Mouse (Mus musculus): Measurements from ENCODE around the gene Fgfr2. TPM values are rescaled to one million over a fixed set of nuclear protein-coding genes. Genes with fewer than 3 reads are reported as not detected.

Fgfr2 gene
- total RNA-seq, 2 experiments from 2014 or later = 1.7 to 3.7 TPM

GRCm38 (mm10) chr7:131362615-131363300 is 1760.4 kb downstream of the Fgfr2 start, which contains the start of gene 2310057M21Rik:
Gene 2310057M21Rik (minus strand): TSS chr7:131362759.
- peak; percentile 92 for ATAC-seq (replicated peaks; ENCODE audit: low FRiP score, poor library complexity, severe bottlenecking)

DNA sequence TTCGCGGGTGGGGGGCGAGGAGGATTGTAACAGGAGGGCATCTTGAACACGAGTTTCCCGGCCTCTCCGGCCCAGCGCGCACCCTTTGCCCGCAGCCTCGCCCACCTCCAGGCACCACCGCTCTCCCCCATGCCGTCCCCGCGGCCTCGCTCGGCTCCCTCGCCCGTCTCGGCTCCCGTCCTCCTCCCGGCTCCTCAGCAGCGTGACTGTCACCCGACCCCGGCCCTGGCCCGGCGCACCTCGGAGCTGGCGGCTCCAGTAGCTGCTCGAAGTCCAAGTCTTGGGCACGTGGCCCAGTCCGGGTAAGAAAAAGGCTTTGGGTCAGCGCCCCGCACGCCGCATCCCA is 1760.9 kb downstream of the Fgfr2 start:
- ATAC-seq (replicated peaks; ENCODE audit: low FRiP score, poor library complexity, severe bottlenecking) = peak; percentile 55

GRCm38 (mm10) chr7:131356105-131356504 is 1767.0 kb downstream of the Fgfr2 start:
- ATAC-seq (replicated peaks; ENCODE audit: low FRiP score, poor library complexity, severe bottlenecking) = no peak

DNA sequence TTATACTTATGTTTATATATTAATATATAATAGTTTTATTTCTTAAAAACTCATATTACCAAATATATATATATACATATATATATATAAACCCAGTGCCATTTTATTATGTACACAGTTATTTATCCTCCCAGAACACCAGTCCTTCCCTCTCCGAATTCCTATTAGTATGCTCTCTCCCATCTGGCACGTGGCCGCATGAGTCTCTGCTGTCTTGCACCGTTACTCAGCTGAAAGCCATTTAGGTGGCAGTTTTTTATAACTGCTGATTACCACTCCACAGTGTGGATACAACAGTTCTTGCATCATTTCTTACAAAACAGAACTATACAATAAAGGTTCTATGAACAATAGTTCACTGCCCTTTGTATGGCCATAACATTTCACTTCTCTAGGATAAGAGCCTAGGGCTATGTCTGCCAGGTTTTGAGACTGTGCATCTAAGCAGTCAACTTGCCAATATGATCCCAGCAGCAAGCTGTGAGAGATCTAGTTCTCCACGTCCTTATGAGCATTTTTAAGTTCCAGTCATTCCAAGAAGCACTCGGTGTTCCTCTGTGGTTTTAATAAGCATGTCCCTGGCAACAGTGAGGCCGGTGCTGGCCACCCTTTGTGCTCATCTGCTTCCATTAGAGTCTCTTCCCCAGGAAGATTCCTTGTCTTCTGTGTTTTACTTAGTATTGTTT is 1777.2 kb downstream of the Fgfr2 start:
- no peak for ATAC-seq (replicated peaks; ENCODE audit: low FRiP score, poor library complexity, severe bottlenecking)

DNA sequence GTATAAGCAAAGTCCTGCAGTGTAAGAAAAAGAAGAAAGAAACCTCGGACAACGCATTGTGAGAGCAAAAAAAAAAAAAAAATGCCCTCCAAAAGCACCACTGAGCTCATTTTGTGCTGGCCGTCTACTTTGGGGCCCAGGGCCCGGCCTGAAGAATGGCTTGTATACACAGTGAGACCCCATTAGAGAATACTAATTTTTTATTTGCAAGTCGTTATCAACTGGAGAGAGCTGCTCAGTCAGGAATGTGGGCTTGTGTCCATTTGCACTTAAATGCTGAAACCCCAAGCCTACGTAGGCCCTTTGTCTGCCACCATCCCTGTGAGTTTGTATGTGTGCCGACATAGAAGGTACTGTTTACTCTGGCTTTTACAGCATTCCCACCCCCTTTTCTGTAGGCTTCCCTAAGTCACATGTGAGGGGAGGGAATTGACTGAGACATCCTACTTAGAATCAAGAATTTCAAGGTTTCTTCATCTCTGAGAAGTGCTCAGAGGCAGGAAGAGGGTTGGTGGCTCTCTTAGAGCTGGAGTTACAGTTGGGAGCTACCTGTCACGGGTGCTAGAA is 1785.6 kb downstream of the Fgfr2 start:
- no peak for ATAC-seq (replicated peaks; ENCODE audit: low FRiP score, poor library complexity, severe bottlenecking)

DNA sequence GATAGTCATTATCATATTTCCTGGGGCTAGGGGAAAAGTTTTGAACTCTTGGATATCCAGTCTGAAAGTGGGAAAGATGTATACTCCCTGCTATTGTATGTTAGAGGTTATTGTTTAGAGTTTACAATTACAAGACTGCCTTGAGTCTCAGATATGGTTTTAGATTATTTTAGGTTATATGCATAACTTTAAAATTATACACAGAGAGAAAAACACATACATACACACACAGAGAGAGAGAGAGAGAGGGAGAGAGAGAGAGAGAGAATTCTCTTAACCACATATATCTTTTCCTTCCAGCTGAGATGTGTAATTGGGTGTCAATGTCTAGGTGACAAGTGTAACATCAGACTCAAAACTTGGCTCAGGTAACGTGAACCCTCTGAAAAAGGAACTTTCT is 1789.6 kb downstream of the Fgfr2 start, which contains the start of gene Fam24a:
TSS of gene Fam24a (plus strand) at position 301 of the 400 bp plus-strand sequence.
- ATAC-seq (replicated peaks; ENCODE audit: low FRiP score, poor library complexity, severe bottlenecking) = no peak

GRCm38 (mm10) chr7:131331688-131332087 is 1791.5 kb downstream of the Fgfr2 start:
- no peak for ATAC-seq (replicated peaks; ENCODE audit: low FRiP score, poor library complexity, severe bottlenecking)

DNA sequence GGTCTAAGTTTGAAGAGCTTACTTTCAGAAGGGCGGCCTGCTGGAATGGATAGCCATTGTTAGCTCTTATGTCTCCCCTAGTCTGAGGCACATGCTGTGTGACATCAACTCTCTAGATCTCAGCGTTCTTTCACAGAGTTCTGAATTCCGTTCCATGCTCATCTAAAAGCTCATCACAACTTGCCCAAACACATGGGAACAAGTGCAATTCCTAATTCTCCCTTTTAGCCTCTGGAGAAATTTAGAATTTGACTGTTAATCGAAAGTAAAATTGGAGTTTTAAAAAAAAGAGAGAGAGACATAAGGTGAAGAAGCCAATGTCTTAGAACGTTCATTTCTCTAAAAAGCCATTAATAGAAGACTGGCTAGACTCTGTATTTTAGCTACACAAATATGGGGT is 1793.7 kb downstream of the Fgfr2 start, which contains the start of gene Fam24b:
TSS of gene Fam24b (minus strand) at position 101 of the 400 bp plus-strand sequence.
- no peak for ATAC-seq (replicated peaks; ENCODE audit: low FRiP score, poor library complexity, severe bottlenecking)

DNA sequence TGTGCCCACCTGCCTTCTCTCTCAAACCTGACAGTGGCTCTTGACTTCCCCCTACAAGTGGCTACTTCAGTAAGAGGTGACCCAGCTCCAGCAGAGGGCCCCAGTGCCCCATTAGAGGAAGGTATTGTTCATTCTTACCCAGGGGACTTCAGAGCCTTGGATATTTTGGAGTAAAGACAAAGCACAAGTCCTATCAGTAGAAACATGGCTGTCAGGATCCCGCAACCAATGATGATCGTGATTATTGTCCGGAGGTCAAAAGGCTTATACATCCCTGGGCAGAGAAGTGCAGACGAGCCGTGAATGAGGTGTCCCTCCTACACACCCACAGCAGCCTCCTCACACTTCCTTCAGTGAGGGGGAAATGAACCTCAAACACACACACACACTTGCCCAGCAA is 1796.1 kb downstream of the Fgfr2 start:
- no peak for ATAC-seq (replicated peaks; ENCODE audit: low FRiP score, poor library complexity, severe bottlenecking)

DNA sequence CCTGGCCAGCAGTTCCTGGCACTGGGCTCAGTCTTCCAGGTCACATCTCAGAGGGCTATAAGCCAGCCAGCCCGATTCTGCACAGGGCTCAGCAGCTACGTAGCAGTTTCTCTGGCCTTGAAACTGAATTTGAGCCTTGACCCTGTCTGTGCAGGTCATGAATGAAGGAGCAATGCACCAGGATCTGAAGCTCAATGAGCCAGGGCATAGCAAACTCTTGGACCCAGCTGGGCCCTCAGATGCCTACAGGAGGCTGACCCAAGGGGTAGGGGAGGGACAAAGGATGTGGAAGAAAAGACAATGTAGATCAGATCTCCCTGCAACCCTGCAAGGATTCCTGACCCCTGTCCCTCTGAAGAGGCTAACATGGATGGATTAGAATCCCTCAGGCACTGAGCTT is 1801.0 kb downstream of the Fgfr2 start, which contains the start of gene Cuzd1:
TSS of gene Cuzd1 (minus strand) at position 101 of the 400 bp plus-strand sequence.
- no peak for ATAC-seq (replicated peaks; ENCODE audit: low FRiP score, poor library complexity, severe bottlenecking)

DNA sequence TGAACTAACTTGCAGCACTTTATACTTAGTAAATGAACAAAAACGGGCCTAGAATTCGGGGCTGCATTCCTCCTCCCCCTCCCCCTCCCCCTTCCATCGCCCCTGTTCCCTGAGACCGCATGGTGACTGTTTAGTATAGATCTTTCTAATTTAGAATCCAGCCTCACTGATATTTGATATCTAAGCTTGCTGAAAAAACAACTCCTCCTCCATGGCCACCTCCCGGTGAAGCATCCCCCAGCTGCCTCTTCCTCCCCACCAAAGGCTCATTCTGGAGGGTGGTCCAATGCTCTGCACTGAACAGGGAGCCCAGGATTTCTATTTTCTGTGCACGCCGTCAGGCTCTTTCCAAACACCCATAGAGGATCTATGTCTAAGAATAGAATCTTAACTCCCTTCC is 1804.8 kb downstream of the Fgfr2 start:
- ATAC-seq (replicated peaks; ENCODE audit: low FRiP score, poor library complexity, severe bottlenecking) = no peak

GRCm38 (mm10) chr7:131317587-131317986 is 1805.6 kb downstream of the Fgfr2 start:
- no peak for ATAC-seq (replicated peaks; ENCODE audit: low FRiP score, poor library complexity, severe bottlenecking)

DNA sequence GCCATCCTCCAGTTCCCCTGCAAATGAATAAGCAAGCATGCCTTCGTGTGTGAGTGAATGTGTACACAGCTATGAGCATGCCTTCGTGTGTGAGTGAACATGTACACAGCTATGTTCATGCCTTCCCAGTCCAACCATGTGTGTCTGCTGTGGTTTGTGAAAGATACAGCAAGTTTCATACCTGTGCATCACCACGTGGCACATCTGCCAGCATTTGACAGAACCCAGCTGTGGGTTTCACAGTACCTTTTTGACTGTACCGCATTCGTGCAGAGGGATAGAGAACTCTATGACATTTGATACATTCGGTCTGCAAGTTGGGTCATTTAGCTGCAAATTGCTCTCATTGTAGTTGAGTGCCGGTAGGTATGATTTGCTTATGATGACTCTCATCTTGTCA is 1808.7 kb downstream of the Fgfr2 start:
- no peak for ATAC-seq (replicated peaks; ENCODE audit: low FRiP score, poor library complexity, severe bottlenecking)

GRCm38 (mm10) chr7:131306733-131307132 is 1816.4 kb downstream of the Fgfr2 start:
- ATAC-seq (replicated peaks; ENCODE audit: low FRiP score, poor library complexity, severe bottlenecking) = no peak

DNA sequence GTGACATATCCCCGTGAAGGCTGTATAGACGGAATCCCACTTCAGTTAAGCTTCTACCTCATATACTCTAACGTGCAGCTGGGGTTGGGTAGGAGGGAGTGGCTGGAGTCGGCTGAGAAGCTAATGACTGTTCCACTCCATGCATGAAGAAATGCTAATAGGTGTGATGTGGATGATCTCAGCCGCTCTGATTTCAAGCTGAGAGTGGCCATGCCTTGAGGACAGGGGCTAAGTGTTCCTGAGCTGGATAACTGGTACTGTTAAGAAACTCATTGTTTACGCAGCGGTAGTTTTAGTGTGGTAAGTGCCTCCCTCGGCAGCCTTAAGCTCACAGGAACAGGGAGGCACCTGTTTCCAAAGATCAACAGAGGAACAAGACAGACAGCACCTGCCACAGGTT is 1819.8 kb downstream of the Fgfr2 start:
- ATAC-seq (replicated peaks; ENCODE audit: low FRiP score, poor library complexity, severe bottlenecking) = no peak

- ATAC-seq (replicated peaks; ENCODE audit: low FRiP score, poor library complexity, severe bottlenecking) = no peak
Measured at GRCm38 (mm10) chr7:131297151-131297550, 1826.0 kb downstream of the Fgfr2 start.

DNA sequence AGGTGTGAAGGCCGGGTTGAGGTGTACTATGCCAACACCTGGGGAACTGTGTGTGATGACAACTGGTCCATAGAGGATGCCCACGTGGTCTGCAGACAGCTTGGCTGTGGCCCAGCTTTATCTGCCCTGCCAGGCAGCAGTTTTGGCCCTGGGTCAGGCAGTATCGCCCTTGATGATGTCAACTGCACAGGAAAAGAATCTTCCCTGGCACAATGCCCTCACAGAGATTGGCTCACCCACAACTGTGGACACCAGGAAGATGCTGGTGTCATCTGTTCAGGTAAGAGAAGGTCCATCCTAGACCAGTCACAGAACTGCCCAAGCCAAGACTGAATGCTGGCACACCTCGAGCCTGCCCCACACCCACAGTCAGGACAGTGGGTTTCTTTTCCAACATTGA is 1857.3 kb downstream of the Fgfr2 start:
- ATAC-seq (replicated peaks; ENCODE audit: low FRiP score, poor library complexity, severe bottlenecking) = no peak

DNA sequence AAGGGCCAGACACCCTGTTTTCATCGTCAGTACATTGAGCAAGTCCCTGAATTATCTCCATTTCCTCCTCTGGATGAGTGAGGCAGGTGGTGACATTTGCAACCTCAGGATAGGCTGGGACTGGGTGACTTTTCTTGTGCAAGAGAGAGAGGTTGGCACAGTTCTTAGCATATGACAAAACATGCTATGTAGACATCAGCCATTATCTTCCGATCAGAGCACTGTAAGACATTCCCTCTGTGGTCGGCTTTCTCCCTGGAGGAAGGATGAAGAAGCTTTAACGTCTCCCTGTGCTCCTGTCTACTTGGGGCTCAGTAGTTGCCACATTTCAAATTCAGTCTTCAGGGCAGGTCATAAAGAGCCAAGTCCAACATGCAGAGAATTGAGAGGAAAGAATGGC is 1858.9 kb downstream of the Fgfr2 start:
- ATAC-seq (replicated peaks; ENCODE audit: low FRiP score, poor library complexity, severe bottlenecking) = no peak

GRCm38 (mm10) chr7:131260946-131261345 is 1862.2 kb downstream of the Fgfr2 start:
- ATAC-seq (replicated peaks; ENCODE audit: low FRiP score, poor library complexity, severe bottlenecking) = no peak

DNA sequence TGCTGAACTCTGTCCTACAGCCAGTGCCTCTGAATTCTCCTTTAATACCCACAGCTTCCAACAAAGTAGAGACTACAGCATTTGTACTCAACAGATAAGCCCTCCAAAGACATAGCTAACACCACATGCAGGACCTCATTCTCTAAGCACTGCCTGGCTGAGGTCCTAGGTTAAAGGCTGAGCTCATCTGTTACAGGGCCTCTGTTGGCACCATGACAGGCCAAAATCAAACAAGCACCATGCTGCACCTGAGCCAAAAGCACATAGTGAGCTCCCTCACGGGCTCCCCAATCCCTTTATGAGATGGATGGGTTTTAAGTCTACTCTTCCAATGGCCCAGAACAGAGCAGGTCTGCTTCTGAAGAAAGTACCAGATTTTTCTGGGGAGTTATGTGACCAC is 1865.8 kb downstream of the Fgfr2 start:
- no peak for ATAC-seq (replicated peaks; ENCODE audit: low FRiP score, poor library complexity, severe bottlenecking)

DNA sequence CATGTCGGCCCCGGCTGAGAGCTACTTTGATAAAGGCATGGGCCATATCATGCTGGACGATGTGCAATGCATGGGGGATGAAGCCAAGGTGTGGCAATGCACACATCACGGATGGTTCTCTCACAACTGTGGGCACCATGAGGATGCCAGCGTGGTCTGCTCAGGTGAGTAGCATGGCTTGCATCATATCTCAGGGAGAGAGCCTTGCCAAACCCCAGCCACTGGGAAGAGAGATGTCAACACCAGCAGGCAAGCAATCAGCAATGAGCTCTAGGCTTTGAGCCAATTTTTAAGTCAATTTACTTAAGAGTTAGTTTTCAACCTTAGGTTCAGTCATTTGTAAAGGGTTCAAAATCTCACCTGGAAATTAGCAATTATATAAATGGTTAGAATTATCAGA is 1866.3 kb downstream of the Fgfr2 start:
- ATAC-seq (replicated peaks; ENCODE audit: low FRiP score, poor library complexity, severe bottlenecking) = no peak
